Mouse (Mus musculus) lung, adult 2 months (tissue): Measurements from ENCODE around the gene Adcy1.

Experiments
- CTCF ChIP-seq: fragments of 200-500 bp; IDR thresholded peaks from 2 replicates; pipeline ENCODE4 v1.5.1; 2011; ENCODE audit warnings: mild to moderate bottlenecking, low read length, control low read depth; ENCODE audit not compliant: insufficient read depth
- POLR2A ChIP-seq: fragments of 200-500 bp; IDR thresholded peaks from 2 replicates; pipeline ENCODE4 v1.6.1; 2011; ENCODE audit warnings: low read depth, mild to moderate bottlenecking, control low read depth, low read length, borderline replicate concordance; ENCODE audit errors: extremely low read depth

- no peak for TF ChIP-seq CTCF
- TF ChIP-seq POLR2A = no peak
These were observed 72.0 kb downstream of the Adcy1 start for GRCm38 (mm10) chr11:7135301-7135700.
